In genomic region chr12:77084343-77084742, GRCm38 (mm10) we compare ENCODE assay signal across 25 mouse cellular contexts.
"Had no signal": no experiment of that assay in that cellular context is flagged by ENCODE, and none has a peak within 500 bp of the region (broad histone marks: within the 10 kb centered on the region; RNA-seq: fewer than 3 reads in every experiment).

No protein-coding gene starts in this region.

- H3K4me3 ChIP-seq: gastrocnemius, adult 2 months; heart, embryonic 10.5 days; heart, embryonic 12.5 days; hindbrain, embryonic 10.5 days; hindbrain, embryonic 12.5 days; kidney, embryonic 15.5 days; left cerebral cortex, adult 2 months; limb, embryonic 10.5 days; limb, embryonic 12.5 days; liver, embryonic 15.5 days had no signal

- H3K27me3 ChIP-seq: heart, embryonic 12.5 days; hindbrain, embryonic 12.5 days; kidney, embryonic 15.5 days; limb, embryonic 12.5 days; liver, embryonic 15.5 days had no signal

- H3K4me2 ChIP-seq: heart, embryonic 12.5 days; hindbrain, embryonic 12.5 days; hindbrain, embryonic 14.5 days; kidney, embryonic 15.5 days; limb, embryonic 12.5 days; liver, embryonic 15.5 days had no signal

- DNase-seq: gastrocnemius, adult 2 months; gastrocnemius, postnatal 10 days; gastrocnemius, postnatal 25 days; heart, adult 18-20 months; heart, postnatal 10 days; heart, postnatal 4 days; kidney, adult 11 months; kidney, adult 2 months; kidney, adult 9 months; kidney, postnatal 14 days; kidney, postnatal 36 days; layer of hippocampus, adult 9-11 months; layer of hippocampus, postnatal 36 days had no signal

- ATAC-seq: hindbrain, embryonic 16.5 days had no signal

- H3K27ac ChIP-seq: gastrocnemius, adult 2 months; heart, embryonic 10.5 days; hindbrain, embryonic 10.5 days; hindbrain, embryonic 12.5 days; hindbrain, embryonic 14.5 days; kidney, embryonic 15.5 days; kidney, postnatal 0 days; left cerebral cortex, adult 2 months; limb, embryonic 10.5 days; limb, embryonic 12.5 days; liver, embryonic 15.5 days had no signal

- H3K9me3 ChIP-seq: heart, embryonic 10.5 days; heart, embryonic 12.5 days; hindbrain, embryonic 10.5 days; hindbrain, embryonic 12.5 days; kidney, embryonic 15.5 days; limb, embryonic 10.5 days; limb, embryonic 12.5 days; liver, embryonic 15.5 days had no signal

- H3K4me1 ChIP-seq: heart, embryonic 10.5 days; heart, embryonic 12.5 days; hindbrain, embryonic 10.5 days; hindbrain, embryonic 12.5 days; kidney, embryonic 15.5 days; limb, embryonic 10.5 days; limb, embryonic 12.5 days had no signal

- H3K36me3 ChIP-seq: heart, embryonic 10.5 days; heart, embryonic 12.5 days; hindbrain, embryonic 10.5 days; hindbrain, embryonic 12.5 days; kidney, embryonic 15.5 days; limb, embryonic 10.5 days; limb, embryonic 12.5 days; liver, embryonic 15.5 days had no signal

- H3K9ac ChIP-seq: heart, embryonic 12.5 days; hindbrain, embryonic 12.5 days; hindbrain, embryonic 14.5 days; kidney, embryonic 15.5 days; limb, embryonic 12.5 days; liver, embryonic 15.5 days had no signal
